ENCODE assay signal across 12 mouse cellular contexts in the genomic region with DNA sequence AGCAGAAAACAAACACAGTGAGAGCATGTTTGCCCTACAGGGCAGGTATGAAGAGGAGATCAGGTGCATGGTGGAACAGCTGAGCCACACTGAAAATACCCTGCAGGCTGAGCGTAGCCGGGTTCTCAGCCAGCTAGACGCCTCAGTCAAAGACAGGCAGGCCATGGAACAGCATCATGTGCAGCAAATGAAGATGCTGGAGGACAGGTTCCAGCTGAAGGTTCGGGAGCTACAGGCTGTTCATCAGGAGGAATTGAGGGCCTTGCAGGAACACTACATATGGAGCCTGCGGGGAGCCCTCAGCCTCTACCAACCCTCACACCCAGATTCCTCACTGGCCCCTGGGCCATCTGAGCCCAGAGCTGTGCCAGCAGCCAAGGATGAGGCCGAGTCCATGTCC.
"Had no signal": no experiment of that assay in that cellular context is flagged by ENCODE, and none has a peak within 500 bp of the region (broad histone marks: within the 10 kb centered on the region; RNA-seq: fewer than 3 reads in every experiment).

No protein-coding gene starts in this region.

- H3K27ac ChIP-seq: limb, embryonic 15.5 days; liver, embryonic 12.5 days; midbrain, embryonic 10.5 days; neural tube, embryonic 12.5 days had no signal

- DNase-seq: kidney, postnatal 36 days; lung, embryonic 14.5 days; lung, postnatal 10 days; lung, postnatal 4 days; midbrain, embryonic 14.5 days; spleen, adult 18-20 months; thymus, adult 18-20 months; thymus, postnatal 14 days had no signal

- H3K27me3 ChIP-seq: limb, embryonic 15.5 days; liver, embryonic 12.5 days; neural tube, embryonic 12.5 days had no signal

- ATAC-seq: liver, embryonic 12.5 days had no signal

- H3K4me2 ChIP-seq: limb, embryonic 15.5 days; liver, embryonic 12.5 days; lung, embryonic 14.5 days; neural tube, embryonic 12.5 days had no signal

- H3K4me1 ChIP-seq: liver, embryonic 12.5 days; midbrain, embryonic 10.5 days; neural tube, embryonic 12.5 days had no signal

- H3K4me3 ChIP-seq: limb, embryonic 15.5 days; liver, embryonic 12.5 days; midbrain, embryonic 10.5 days; neural tube, embryonic 12.5 days had no signal
